Mouse (Mus musculus) erythroblast, embryonic 14.5 days (primary cell): ENCODE data around the gene Gpalpp1. TPM values are rescaled to one million over a fixed set of nuclear protein-coding genes. Genes with fewer than 3 reads are reported as not detected.

ENCODE experiments used
- H3K27me3 ChIP-seq: 2 replicates; pipeline ENCODE4 v1.6.1; 2012; ENCODE audit warnings: inconsistent platforms; ENCODE audit not compliant: control insufficient read depth
- H3K36me3 ChIP-seq: 2 replicates; pipeline ENCODE4 v1.6.1; 2012; ENCODE audit warnings: mild to moderate bottlenecking, inconsistent platforms; ENCODE audit not compliant: control insufficient read depth
- H3K4me1 ChIP-seq: 2 replicates; pipeline ENCODE4 v1.6.1; 2012; ENCODE audit warnings: inconsistent platforms; ENCODE audit not compliant: control insufficient read depth
- H3K4me3 ChIP-seq: replicated peaks from 2 replicates; pipeline ENCODE3; 2012; ENCODE audit warnings: moderate library complexity, mild to moderate bottlenecking, inconsistent platforms
- H3K9me3 ChIP-seq: 2 replicates; pipeline ENCODE4 v1.6.1; 2012; ENCODE audit warnings: low read length, inconsistent platforms, mixed read lengths; ENCODE audit not compliant: control insufficient read depth
- GATA1 ChIP-seq: IDR thresholded peaks from 2 replicates; pipeline ENCODE4 v1.6.1; 2012; ENCODE audit warnings: low read length, inconsistent platforms, mixed read lengths
- TAL1 ChIP-seq: IDR thresholded peaks from 3 replicates; pipeline ENCODE4 v1.6.1; 2012; ENCODE audit warnings: low read length, inconsistent platforms, mixed read lengths
- polyA plus RNA-seq: library from polyadenylated mRNA; stranded (reverse); fragments of >175 nt; gene quantifications from 2 replicates; pipeline ENCODE4 v1.2.3, GENCODE M21; 2012

The Gpalpp1 gene
- polyA plus RNA-seq, 1 experiment: 0.14 TPM

- H3K36me3 ChIP-seq: no peaks in the 10 kb centered on the region
- TF ChIP-seq TAL1 (no peak), GATA1 (no peak)
- H3K4me3 ChIP-seq: peak overlapping the region; percentile 24
- H3K4me1 ChIP-seq: peaks cover 56% of the 10 kb centered on the region
- no peaks in the 10 kb centered on the region for H3K9me3 ChIP-seq
- peaks cover 9% of the 10 kb centered on the region for H3K27me3 ChIP-seq
These were observed 39.1 kb upstream of the Gpalpp1 start for GRCm38 (mm10) chr14:76149531-76150179.

- TF ChIP-seq TAL1: no peak
- TF ChIP-seq GATA1: no peak
- H3K27me3 ChIP-seq: peaks cover 9% of the 10 kb centered on the region
- H3K9me3 ChIP-seq: no peaks in the 10 kb centered on the region
- peaks cover 56% of the 10 kb centered on the region for H3K4me1 ChIP-seq
- H3K36me3 ChIP-seq: no peaks in the 10 kb centered on the region
- H3K4me3 ChIP-seq: no peak overlapping the region
These were observed 37.7 kb upstream of the Gpalpp1 start for GRCm38 (mm10) chr14:76148294-76148693.

GRCm38 (mm10) chr14:76147061-76147460, 36.5 kb upstream of the Gpalpp1 start:
- no peaks in the 10 kb centered on the region for H3K9me3 ChIP-seq
- H3K27me3 ChIP-seq: peaks cover 9% of the 10 kb centered on the region
- no peak overlapping the region for H3K4me3 ChIP-seq
- no peaks in the 10 kb centered on the region for H3K36me3 ChIP-seq
- TF ChIP-seq GATA1: no peak
- TF ChIP-seq TAL1: no peak
- H3K4me1 ChIP-seq: peaks cover 46% of the 10 kb centered on the region

- Histone ChIP-seq H3K36me3 (no peaks in the 10 kb centered on the region), H3K9me3 (no peaks in the 10 kb centered on the region), H3K4me1 (peaks cover 35% of the 10 kb centered on the region), H3K4me3 (peak overlapping the region; percentile 24), H3K27me3 (peaks cover 9% of the 10 kb centered on the region)
- TF ChIP-seq TAL1: no peak; the same call in 2 of the 3 replicates
- no peak for TF ChIP-seq GATA1
These were observed 35.3 kb upstream of the Gpalpp1 start for GRCm38 (mm10) chr14:76145868-76146267.

GRCm38 (mm10) chr14:76145248-76145647, 34.7 kb upstream of the Gpalpp1 start:
- Histone ChIP-seq H3K9me3 (no peaks in the 10 kb centered on the region), H3K4me1 (peaks cover 32% of the 10 kb centered on the region), H3K27me3 (peaks cover 6% of the 10 kb centered on the region), H3K4me3 (no peak overlapping the region), H3K36me3 (no peaks in the 10 kb centered on the region)
- no peak for TF ChIP-seq TAL1
- no peak for TF ChIP-seq GATA1

GRCm38 (mm10) chr14:76134975-76135374, 24.4 kb upstream of the Gpalpp1 start:
- no peak overlapping the region for H3K4me3 ChIP-seq
- H3K36me3 ChIP-seq: peaks cover 55% of the 10 kb centered on the region
- no peaks in the 10 kb centered on the region for H3K4me1 ChIP-seq
- no peaks in the 10 kb centered on the region for H3K27me3 ChIP-seq
- TF ChIP-seq GATA1 (no peak), TAL1 (no peak)
- no peaks in the 10 kb centered on the region for H3K9me3 ChIP-seq

- Histone ChIP-seq H3K36me3 (peaks cover 83% of the 10 kb centered on the region), H3K4me3 (no peak overlapping the region), H3K27me3 (no peaks in the 10 kb centered on the region), H3K4me1 (no peaks in the 10 kb centered on the region), H3K9me3 (no peaks in the 10 kb centered on the region)
- no peak for TF ChIP-seq TAL1
- TF ChIP-seq GATA1: no peak
These were observed 17.6 kb upstream of the Gpalpp1 start for GRCm38 (mm10) chr14:76128174-76128573.

- H3K4me1 ChIP-seq: no peaks in the 10 kb centered on the region
- no peak overlapping the region for H3K4me3 ChIP-seq
- peaks cover 84% of the 10 kb centered on the region for H3K36me3 ChIP-seq
- no peaks in the 10 kb centered on the region for H3K27me3 ChIP-seq
- H3K9me3 ChIP-seq: no peaks in the 10 kb centered on the region
- no peak for TF ChIP-seq TAL1
- TF ChIP-seq GATA1: no peak
These were observed 16.8 kb upstream of the Gpalpp1 start for GRCm38 (mm10) chr14:76127311-76127710.

GRCm38 (mm10) chr14:76122663-76123058, 12.1 kb upstream of the Gpalpp1 start:
- H3K4me3 ChIP-seq: no peak overlapping the region
- no peak for TF ChIP-seq GATA1
- TF ChIP-seq TAL1: no peak
- peaks cover 87% of the 10 kb centered on the region for H3K36me3 ChIP-seq
- H3K9me3 ChIP-seq: no peaks in the 10 kb centered on the region
- no peaks in the 10 kb centered on the region for H3K27me3 ChIP-seq
- H3K4me1 ChIP-seq: no peaks in the 10 kb centered on the region
